27 mouse cellular contexts compared by ENCODE assay signal in the genomic region with DNA sequence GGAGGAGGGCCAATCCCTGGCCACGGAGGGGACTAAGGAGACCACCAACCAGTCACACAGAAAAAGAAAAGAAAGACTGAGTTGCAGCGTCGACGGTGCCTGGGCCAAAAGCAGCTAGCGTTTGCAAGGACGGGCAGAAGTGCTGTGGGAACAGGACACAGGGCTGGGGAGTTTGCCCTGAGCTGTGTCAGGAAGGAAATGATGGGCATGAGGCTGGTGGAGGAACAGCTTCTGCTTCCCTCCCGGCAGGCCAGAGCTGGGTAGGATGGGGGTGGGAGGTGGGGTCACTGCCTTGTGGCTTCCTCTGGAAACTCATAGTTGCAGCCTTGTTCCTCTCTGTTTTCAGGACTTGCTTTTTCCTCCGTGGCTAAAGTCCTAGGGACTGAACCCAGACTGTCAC. TPM values are rescaled to one million over a fixed set of nuclear protein-coding genes. Genes with fewer than 3 reads are reported as not detected.
"Had no signal": no experiment of that assay in that cellular context is flagged by ENCODE, and none has a peak within 500 bp of the region (broad histone marks: within the 10 kb centered on the region; RNA-seq: fewer than 3 reads in every experiment).

No protein-coding gene starts in this region.

- ATAC-seq: midbrain, embryonic 15.5 days had no signal

- H3K36me3 ChIP-seq: kidney, embryonic 15.5 days; limb, embryonic 12.5 days; limb, embryonic 15.5 days; liver, embryonic 15.5 days; lung, embryonic 15.5 days; midbrain, embryonic 10.5 days; midbrain, embryonic 15.5 days; neural tube, embryonic 12.5 days; neural tube, embryonic 15.5 days; stomach, embryonic 15.5 days had no signal

- H3K4me3 ChIP-seq: kidney, embryonic 15.5 days; limb, embryonic 12.5 days; limb, embryonic 15.5 days; liver, embryonic 15.5 days; lung, embryonic 15.5 days; midbrain, embryonic 10.5 days; midbrain, embryonic 15.5 days; neural tube, embryonic 12.5 days; neural tube, embryonic 15.5 days; stomach, embryonic 15.5 days had no signal

- H3K4me1 ChIP-seq: kidney, embryonic 15.5 days; limb, embryonic 12.5 days; liver, embryonic 15.5 days; midbrain, embryonic 10.5 days; midbrain, embryonic 15.5 days; neural tube, embryonic 12.5 days; neural tube, embryonic 15.5 days; stomach, embryonic 15.5 days had no signal

- H3K27ac ChIP-seq: kidney, embryonic 15.5 days; limb, embryonic 12.5 days; limb, embryonic 15.5 days; liver, embryonic 15.5 days; lung, embryonic 15.5 days; midbrain, embryonic 10.5 days; midbrain, embryonic 15.5 days; neural tube, embryonic 12.5 days; neural tube, embryonic 15.5 days; stomach, embryonic 15.5 days had no signal

- DNase-seq: kidney, adult 8-10 months; kidney, postnatal 10 days; kidney, postnatal 36 days; left cerebral cortex, postnatal 4 days; lung, adult 18-20 months; lung, postnatal 10 days; lung, postnatal 36 days; right cerebral cortex, adult 18-20 months; right cerebral cortex, postnatal 14 days; right cerebral cortex, postnatal 4 days; thymus, postnatal 25 days had no signal

- H3K9me3 ChIP-seq: kidney, embryonic 15.5 days; limb, embryonic 12.5 days; limb, embryonic 15.5 days; liver, embryonic 15.5 days; lung, embryonic 15.5 days; midbrain, embryonic 10.5 days; midbrain, embryonic 15.5 days; neural tube, embryonic 12.5 days; neural tube, embryonic 15.5 days; stomach, embryonic 15.5 days had no signal

- H3K27me3 ChIP-seq: limb, embryonic 15.5 days; liver, embryonic 15.5 days; midbrain, embryonic 15.5 days; neural tube, embryonic 12.5 days; neural tube, embryonic 15.5 days; stomach, embryonic 15.5 days had no signal

RNA-seq across cellular contexts. Expression of gene Dmrt1, which starts 59.6 kb away (rescaled TPM):
- total RNA-seq: layer of hippocampus, adult 8-10 months; layer of hippocampus, postnatal 14 days; left cerebral cortex, adult 8-10 months; left cerebral cortex, postnatal 14 days; left cerebral cortex, postnatal 4 days had no signal
- polyA plus RNA-seq: kidney, embryonic 15.5 days; liver, embryonic 11.5 days; liver, embryonic 15.5 days; lung, embryonic 15.5 days; midbrain, embryonic 15.5 days; neural tube, embryonic 15.5 days; stomach, embryonic 15.5 days; thymus, postnatal 0 days had no signal
